Mouse (Mus musculus): ENCODE data around the gene Pafah2. TPM values are rescaled to one million over a fixed set of nuclear protein-coding genes. Genes with fewer than 3 reads are reported as not detected.
A peak's percentile ranks its signal among the peaks of the same experiment; 100 is the strongest.
"Not testable (repeated sequence)": the region's sequence is repeated elsewhere in the genome, so short reads cannot be mapped to it uniquely, and the experiment has no call there.

The Pafah2 gene
- total RNA-seq, 2 experiments from 2014 or later: 5.3 to 9.1 TPM

- intact Hi-C loops (cut with DNase I): no loop called here
- DNase-seq (ENCODE audit: low spot score in 2 of 2): peak; percentile 71 to 94
These were observed 25.4 kb upstream of the Pafah2 start for GRCm38 (mm10) chr4:134370649-134371221.

GRCm38 (mm10) chr4:134371316-134371855 lies 24.7 kb upstream of the Pafah2 start:
- DNase-seq (ENCODE audit: low spot score in 2 of 2): peak in 1 of 2 experiments; percentile 45
- intact Hi-C loops (cut with DNase I): no loop called here

- intact Hi-C loops (cut with DNase I): no loop called here
- peak; percentile 86 to 93 for DNase-seq (ENCODE audit: low spot score in 2 of 2)
These were observed 23.8 kb upstream of the Pafah2 start for GRCm38 (mm10) chr4:134372294-134372747.

- DNase-seq (ENCODE audit: low spot score in 2 of 2): peak in 1 of 2 experiments; percentile 60
- intact Hi-C loops (cut with DNase I): no loop called here
These were observed 22.8 kb upstream of the Pafah2 start for GRCm38 (mm10) chr4:134373295-134373694.

GRCm38 (mm10) chr4:134374306-134374705 lies 21.8 kb upstream of the Pafah2 start:
- intact Hi-C loops (cut with DNase I): no loop called here

GRCm38 (mm10) chr4:134378089-134378615 lies 18.0 kb upstream of the Pafah2 start:
- intact Hi-C loops (cut with DNase I): no loop called here
- DNase-seq (ENCODE audit: low spot score in 2 of 2): no peak

More at GRCm38 (mm10) chr4:134374306-134374705, 21.8 kb upstream of the Pafah2 start:
- DNase-seq (ENCODE audit: low spot score in 2 of 2): no peak

GRCm38 (mm10) chr4:134379510-134379909 lies 16.6 kb upstream of the Pafah2 start:
- no peak for DNase-seq (ENCODE audit: low spot score in 2 of 2)
- intact Hi-C loops (cut with DNase I): no loop called here

- intact Hi-C loops (cut with DNase I); DNase-seq (ENCODE audit: low spot score in 2 of 2): not testable (repeated sequence)
These were observed 12.4 kb upstream of the Pafah2 start, which contains the start of gene Extl1 for GRCm38 (mm10) chr4:134383750-134384149. Gene Extl1 (minus strand): TSS chr4:134383850.

GRCm38 (mm10) chr4:134387268-134387667 lies 8.9 kb upstream of the Pafah2 start:
- DNase-seq (ENCODE audit: low spot score in 2 of 2): no peak
- intact Hi-C loops (cut with DNase I): no loop called here

- DNase-seq (ENCODE audit: low spot score in 2 of 2): no peak
- intact Hi-C loops (cut with DNase I): no loop called here
These were observed 7.7 kb upstream of the Pafah2 start for GRCm38 (mm10) chr4:134388397-134388796.

GRCm38 (mm10) chr4:134391636-134392035 lies 4.5 kb upstream of the Pafah2 start:
- intact Hi-C loops (cut with DNase I): no loop called here
- no peak for DNase-seq (ENCODE audit: low spot score in 2 of 2)

- intact Hi-C loops (cut with DNase I): no loop called here
- DNase-seq (ENCODE audit: low spot score in 2 of 2): peak in 1 of 2 experiments; percentile 80
These were observed 3.5 kb upstream of the Pafah2 start for GRCm38 (mm10) chr4:134392595-134392994.

GRCm38 (mm10) chr4:134393026-134393425 lies 3.1 kb upstream of the Pafah2 start:
- intact Hi-C loops (cut with DNase I): no loop called here
- DNase-seq (ENCODE audit: low spot score in 2 of 2): no peak

GRCm38 (mm10) chr4:134395142-134395541 lies 978 bp upstream of the Pafah2 start:
- intact Hi-C loops (cut with DNase I): no loop called here
- no peak for DNase-seq (ENCODE audit: low spot score in 2 of 2)

GRCm38 (mm10) chr4:134397121-134397520 lies 1.0 kb downstream of the Pafah2 start:
- intact Hi-C loops (cut with DNase I): loop anchor here (2.0 kb wide), 1 partner anchor 72 kb away; the partner anchor contains the start of gene Stmn1
- peak; percentile 41 to 55 for DNase-seq (ENCODE audit: low spot score in 2 of 2)

- no peak for DNase-seq (ENCODE audit: low spot score in 2 of 2)
- intact Hi-C loops (cut with DNase I): loop anchor here (2.0 kb wide), 1 partner anchor 71 kb away; the partner anchor contains the start of gene Stmn1
These were observed 1.6 kb downstream of the Pafah2 start for GRCm38 (mm10) chr4:134397732-134398131.

- no peak for DNase-seq (ENCODE audit: low spot score in 2 of 2)
- intact Hi-C loops (cut with DNase I): loop anchor here (2.0 kb wide), 1 partner anchor 51 kb away; no protein-coding TSS in a partner anchor
These were observed 4.1 kb downstream of the Pafah2 start for GRCm38 (mm10) chr4:134400206-134400605.

GRCm38 (mm10) chr4:134401181-134401661 lies 5.1 kb downstream of the Pafah2 start:
- DNase-seq (ENCODE audit: low spot score in 2 of 2): peak; percentile 83 to 92
- intact Hi-C loops (cut with DNase I): loop anchor here (1.0 to 2.0 kb wide), 2 partner anchors 29 to 50 kb away; no protein-coding TSS in a partner anchor

- DNase-seq (ENCODE audit: low spot score in 2 of 2): no peak
- intact Hi-C loops (cut with DNase I): loop anchor here (1.0 to 2.0 kb wide), 2 partner anchors 28 to 49 kb away; no protein-coding TSS in a partner anchor
These were observed 5.9 kb downstream of the Pafah2 start for GRCm38 (mm10) chr4:134401856-134402570.

Data from left cerebral cortex, postnatal 25 days (tissue).